Mouse (Mus musculus) cerebral cortex, adult 2 months (tissue): ENCODE results near the gene Lman1l.

Source experiments
- WGBS: fragments of 180-500 bp; shearing (Covaris S2); methylation state at CpG from one replicate; pipeline ENCODE4 v1.1.7; 2018; 5-methylcytosine and 5-hydroxymethylcytosine counted together

Gene Lman1l

DNA sequence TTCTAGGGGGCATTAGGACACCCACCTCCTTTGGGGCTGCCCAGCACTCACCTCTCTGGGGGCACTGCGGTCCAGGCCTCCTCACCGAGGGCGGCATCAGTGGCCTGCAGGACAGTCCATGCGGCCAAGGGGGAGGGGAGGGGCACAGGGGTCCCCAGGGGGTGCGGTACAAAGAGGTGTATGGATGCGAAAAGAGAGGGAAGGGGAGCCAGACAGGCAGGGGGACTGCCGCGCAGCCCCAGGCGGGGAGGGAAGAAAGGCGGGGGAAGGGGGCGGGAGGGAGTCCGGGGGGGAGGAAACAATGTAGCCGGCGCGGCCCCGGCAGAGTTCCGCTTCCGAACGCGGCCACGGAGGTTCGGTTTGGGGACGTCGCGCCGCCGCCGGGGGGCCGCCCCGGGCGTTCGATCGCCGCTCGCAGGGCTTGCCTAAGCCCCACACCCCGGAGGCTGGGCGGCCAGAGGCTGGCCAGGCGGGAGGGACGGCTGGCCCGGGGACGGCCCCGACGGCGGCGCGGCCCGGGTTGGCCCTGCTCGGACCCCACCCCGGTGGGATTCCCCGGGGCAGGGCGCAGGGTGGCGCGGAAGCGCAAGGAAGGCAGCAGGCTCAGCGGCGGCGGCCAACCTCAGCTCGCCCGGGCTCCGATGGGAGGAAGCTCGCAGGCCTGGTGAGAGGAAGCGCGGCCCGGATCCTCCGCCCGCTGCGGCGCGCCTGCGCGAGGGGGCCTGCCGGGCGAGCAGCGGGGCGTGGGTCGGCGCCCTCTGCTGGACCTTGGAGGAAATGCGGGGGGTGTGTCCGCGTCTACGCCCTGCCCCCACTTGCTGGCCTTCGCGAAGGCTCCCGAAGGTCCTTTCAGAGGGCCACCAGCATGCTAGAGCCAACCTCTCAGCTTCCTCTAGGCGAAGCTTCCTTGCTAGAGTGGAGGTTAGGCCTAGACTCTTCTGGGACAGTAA lies 24.6 kb upstream of the Lman1l start:
- WGBS, result 1% methylated on average over 80 of the region's 85 CpGs

DNA sequence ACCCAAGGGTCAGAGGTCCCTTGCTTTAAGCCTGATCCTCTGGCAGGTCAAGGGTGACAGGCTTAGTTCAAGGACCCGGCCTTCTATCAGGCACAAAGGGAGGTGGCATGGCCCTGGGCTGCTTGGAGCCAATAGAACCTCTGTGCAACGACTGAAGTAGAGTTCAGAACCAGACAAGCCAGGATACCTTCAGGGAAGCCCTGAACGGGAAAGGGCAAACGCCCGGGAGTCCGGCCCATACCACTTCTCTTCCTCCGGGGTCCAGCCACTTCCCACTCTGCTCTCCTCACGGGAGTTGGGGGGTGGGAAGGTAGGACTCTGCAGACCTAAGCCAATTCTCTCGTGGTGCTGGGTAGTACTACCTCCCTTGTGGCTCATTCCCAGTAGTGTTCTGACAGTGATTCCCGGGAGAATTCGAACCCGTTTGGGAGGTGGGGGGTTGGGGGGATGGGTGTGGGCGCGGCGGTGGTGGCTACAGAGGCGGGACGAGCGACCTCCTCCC lies 23.9 kb upstream of the Lman1l start:
- WGBS, result 2% methylated on average over 18 of the region's 18 CpGs

DNA sequence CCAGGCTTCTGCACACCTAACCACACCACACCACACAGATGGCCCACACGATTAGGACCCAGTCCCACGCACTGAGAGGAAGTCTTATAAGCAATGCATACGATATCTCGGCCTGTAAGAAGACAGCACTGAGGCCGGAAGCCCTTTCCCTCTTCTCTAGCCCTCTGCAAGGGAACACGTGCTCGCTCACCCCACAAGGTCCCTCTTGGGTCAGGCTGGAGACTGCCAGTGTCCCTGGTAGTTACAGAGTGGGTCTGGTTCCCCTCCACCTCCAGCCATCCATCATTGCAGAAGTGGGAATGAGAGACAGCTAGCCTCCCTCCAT lies 23.2 kb upstream of the Lman1l start:
- 49% methylated on average over 7 of the region's 7 CpGs for whole genome bisulfite sequencing

DNA sequence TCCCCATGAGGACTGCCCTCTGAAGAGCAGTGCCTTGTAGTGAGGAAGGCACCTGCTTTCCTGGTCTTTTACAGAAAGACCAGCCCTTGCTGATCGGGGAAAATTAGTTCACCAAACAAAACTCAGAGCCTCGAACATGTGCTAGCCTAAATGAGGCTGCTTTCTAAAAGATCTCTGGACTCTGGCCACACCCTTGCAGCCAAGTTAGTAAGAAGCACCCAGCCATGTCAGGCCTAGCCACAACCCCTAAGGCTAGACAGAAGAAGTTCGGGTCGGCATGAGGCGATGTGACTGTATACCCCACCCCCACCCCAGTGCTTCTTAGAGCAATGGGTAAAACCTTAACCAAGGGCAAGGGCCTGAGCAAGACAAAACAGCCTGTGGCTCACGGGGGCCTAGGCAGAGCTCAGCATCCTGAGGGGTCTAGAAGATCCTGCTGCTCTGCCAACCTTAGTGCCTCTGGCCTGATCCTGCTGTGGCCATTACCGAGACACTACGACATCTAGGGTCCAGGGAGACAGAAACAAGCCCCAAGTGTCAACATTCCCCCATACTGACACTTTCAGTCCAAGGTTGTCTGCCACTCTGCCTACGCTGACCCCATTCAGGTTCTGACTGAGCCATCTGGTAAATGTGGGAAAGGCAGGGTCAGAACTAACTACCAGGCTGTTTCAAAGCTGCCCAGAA lies 22.7 kb upstream of the Lman1l start:
- WGBS, result 52% methylated on average over 9 of the region's 9 CpGs

DNA sequence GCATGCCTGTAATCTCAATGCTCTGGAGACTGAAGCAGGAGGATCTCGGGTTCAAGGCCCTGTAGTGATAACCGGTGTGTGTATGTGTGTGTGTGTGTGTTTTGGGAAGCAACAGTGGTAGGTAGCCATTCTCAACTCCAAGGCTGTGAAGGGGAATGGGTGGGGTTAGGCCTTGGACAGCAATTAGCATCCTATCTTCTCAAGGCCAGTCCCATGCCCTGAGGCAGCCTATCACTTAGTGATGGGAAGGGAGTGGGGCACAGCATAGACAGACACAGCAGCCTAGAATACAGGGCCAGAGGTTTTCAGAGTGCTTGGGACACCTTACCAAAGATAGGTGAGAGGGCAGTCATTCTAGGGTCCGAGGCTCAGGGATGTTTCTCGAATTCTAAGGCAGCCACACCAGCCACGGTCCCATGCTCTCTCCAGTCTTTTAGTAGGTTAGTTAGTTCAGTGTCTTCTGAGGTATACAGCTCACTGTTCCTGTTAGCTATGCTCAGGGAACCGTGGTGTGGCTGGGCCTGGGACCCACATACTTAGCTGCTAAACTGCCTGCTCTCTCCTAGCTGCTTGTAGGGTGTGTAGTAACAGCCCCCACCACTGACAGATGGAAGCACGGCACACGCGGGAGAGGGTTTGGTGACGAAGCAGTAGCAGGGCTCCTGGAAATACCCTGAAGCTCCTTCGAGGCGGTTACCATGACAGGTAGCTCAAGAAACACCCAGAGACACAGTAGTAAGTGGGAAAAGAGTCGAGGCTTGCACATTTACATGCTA lies 21.4 kb upstream of the Lman1l start:
- 51% methylated on average over 13 of the region's 13 CpGs for WGBS

DNA sequence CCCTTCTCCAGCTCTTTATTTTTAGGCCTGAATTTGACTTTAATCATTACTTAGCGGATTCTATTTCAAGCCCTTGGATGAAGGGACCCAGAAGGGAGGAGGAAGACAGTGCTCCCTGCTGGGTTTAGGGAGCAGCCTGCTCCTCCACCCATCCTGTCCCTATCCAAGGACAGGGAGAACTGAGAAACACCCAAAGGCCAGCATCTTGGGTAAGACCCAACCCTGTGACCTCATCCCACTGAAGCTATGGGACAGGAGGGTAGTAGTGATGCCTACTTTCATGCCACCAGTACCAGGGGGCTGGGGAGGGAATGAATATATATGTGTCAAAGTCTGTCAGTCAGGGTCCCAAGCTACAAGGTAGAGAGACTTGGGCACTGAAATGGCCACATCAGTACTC lies 20.4 kb upstream of the Lman1l start:
- 46% methylated on average over 1 of the region's 1 CpGs for WGBS

DNA sequence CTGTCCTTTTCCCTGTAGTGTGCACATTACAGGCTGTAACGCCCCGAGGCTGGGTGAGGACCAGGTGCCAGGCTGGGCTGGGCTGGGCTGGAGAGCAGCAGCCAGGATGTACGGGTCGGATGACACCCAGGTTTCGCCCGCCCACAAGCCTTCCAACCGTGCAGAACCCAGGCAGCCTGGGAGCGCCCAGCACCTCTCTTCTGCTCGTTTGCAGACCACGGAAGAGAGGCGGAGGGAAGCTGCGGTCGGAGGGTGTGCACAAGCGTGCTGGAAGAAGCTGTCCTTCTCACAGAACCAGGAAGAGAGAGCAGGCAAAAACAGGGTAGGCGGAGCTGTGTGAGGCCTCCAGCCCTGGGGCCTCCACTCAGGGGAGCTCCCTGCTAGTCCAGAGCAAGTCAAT lies 19.8 kb upstream of the Lman1l start:
- 33% methylated on average over 15 of the region's 15 CpGs for WGBS

DNA sequence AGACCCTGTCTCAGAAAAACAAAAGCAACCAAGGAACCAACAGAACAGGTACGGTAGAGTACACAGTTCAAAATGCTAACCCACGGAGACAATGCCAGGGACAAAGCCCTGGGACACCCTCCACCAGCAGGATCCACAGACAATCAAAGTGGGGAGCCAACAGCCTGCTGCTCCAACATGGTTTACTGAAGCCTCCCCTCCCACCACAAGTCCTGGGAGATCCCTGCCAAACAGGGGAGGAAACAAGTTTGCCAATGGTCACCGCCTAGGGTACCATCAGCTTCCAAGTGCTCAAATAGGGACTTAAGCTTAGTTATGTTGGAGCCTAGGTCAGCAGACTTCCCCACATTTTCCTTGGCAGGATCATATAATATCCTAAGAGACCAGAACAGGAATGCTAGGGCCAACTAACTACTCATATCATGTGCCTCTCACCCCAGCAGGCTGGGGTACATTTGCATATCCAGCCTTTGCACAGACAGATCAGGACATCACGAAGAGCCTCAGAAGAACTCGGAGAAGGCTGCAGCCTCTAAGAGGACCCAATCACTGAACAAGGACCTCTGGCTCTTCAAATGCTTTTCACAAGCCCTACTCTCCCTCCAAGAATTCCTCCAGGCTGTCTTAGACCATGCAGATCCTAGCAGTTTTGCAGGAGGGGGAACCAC lies 19.2 kb upstream of the Lman1l start:
- WGBS, result 60% methylated on average over 5 of the region's 5 CpGs

DNA sequence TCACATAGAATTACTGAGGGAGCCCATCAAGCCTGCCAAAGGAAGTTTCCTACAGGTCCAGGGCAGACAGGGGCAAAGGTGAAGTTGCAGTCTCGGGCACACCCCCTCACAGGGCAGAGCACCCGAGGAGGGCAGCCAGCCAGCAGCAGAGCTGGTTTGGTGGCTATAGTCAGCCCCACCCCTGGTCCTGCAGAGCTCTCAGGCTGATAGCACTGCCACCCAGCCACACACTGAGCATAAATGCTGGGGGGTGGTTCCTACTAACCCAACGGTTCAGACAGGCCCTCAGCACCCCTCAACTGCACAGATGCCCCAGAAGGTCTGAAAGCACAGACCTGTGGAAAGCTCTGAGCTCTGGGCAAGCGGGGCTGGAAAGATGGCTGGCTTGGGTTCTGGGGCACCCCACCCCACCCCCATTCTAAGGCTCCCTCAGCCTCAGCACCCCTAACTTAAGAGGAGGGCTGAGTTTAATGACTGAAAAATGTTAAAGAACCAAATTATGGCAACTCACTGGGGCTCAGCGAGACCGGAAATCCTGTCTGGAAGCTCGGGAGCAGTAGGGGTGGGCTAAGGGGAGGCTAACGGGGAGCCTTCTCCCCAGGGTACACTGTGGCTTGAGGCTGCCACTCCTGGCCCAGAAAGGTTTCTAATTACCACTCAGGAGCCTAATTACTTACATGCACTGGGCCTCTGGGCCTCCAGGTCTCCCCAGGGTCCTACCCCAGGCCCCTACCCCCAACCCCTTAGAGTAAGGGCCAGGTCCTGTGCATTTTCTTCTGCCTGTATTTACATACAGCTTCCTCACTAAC lies 18.3 kb upstream of the Lman1l start:
- WGBS, result 49% methylated on average over 8 of the region's 8 CpGs

DNA sequence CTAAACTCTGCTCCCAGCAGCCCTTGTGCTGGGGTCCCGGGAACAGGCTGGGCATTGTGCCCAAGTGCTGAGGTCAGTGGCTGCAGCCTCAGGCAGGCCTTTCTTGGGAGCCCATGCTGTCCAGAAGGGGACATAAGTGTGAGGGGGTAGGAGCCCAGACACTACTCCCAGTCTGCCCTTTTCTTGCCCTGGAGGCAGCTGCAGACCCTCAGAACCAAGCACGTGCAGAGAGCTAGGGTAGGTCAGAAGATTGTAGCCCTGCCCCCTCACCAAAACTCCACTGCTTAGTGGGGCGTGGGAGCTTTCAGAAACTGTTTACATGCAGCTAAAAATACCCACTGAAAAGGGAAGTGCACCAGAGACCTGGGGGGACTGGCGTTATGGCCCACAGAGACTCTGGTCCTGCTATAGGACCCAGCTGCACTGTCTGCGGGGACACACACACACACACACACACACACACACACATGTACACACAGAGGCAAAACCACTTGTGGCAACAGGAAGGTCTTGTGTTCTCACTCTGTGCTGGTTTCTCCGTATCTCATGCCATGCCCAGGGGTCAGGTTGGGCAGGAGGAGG lies 17.3 kb upstream of the Lman1l start:
- 19% methylated on average over 6 of the region's 6 CpGs for WGBS

DNA sequence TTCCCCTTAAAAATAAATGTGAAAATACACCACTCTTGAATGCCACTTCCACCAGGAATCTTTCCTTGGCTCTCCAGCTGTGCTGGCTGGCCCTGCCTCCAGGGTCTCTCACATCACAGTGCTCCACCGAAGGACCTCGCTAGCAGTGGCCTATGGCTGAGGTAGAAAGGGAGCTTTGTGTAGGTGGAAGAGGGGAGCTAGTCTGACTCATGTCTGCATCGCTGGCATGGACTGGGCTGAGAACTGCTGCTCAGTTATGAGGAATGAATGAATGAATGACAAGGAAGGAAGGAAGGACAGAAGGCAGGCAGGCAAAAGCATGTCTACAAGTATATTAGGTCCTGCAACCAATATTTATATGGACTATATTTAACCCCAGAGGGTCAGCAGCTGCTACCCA lies 16.7 kb upstream of the Lman1l start:
- WGBS, result 8% methylated on average over 3 of the region's 3 CpGs

DNA sequence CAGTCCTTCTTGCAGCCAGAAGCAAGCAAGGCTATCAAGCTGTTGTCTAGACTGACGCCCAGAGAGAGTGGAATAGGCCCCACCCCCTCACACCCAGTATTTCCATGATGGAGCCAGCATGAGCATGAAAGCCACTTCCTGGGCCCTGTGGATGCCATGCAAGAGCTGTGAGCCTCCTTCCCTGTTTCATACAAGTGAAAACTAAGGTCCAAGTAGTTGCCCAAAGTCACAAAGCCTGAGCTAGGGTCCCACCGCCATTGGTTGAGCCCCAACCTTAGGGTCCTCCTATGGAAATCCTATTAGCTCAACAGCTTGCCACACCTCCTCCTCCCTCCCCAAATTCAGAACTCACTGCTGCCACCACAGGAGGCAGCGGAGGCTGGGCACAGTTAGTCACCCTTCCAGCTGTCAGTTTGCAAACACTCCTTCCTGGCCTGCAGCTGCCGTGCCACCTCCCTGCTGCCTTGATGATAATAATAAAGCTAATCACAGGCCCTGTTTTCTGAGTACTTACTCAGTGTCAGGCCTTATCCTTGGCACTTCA lies 13.0 kb upstream of the Lman1l start:
- WGBS, result 26% methylated on average over 4 of the region's 4 CpGs

DNA sequence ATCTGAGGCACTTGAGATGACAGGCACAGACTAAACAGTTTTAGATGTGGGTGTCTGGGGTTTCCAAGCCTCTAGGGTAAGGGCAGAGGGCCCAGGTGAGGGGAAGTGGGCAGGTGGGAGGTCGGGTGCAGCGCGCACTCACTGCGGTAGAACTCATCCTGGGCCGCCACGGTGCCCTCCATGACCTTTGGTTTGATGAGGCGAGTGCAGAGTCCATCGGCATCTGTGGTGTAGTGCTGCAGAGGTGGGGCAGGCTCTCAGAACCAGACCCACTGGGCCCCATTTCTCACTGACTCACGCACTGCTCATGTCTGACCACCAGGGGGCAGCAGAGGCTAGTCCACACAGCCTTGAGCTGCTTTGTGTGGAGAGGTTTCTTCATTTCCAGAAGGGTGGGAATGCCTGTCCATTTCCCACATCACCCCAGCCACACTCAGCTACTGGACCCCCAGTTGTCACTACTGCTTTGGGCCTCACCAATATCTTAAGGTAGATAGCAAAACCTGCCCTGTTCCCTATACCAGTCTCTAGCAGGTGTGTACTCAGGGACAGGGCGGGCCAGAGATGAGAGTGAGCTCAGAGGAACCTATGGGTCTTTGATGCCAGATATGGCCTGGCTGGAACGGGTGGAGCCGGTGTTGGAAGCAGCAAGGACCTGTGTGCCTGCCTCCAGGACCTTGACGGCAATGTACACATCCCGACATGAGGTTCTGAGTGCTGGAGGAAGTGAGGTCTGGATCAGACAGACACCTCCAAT lies 8.7 kb upstream of the Lman1l start:
- WGBS, result 67% methylated on average over 14 of the region's 14 CpGs

DNA sequence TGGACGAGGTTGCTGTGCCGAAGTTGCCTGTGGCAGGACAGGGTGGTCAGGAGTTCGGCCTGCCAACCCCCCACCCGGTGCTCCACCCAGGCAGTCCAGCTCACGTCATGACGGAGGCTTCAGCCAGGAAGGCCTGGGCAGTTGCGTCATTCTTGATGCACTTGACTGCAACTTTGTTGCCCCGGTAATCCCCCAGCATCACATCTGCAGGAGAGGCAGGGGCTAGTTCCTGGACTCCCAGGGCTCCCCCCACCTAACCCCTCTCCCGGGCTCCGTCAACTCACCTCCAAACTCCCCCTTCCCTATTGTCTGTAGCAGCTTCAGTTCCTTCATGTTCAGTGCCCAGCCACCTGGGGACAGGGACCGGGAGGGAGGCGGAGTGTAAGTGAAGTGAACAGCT lies 8.1 kb upstream of the Lman1l start:
- 89% methylated on average over 12 of the region's 12 CpGs for WGBS

DNA sequence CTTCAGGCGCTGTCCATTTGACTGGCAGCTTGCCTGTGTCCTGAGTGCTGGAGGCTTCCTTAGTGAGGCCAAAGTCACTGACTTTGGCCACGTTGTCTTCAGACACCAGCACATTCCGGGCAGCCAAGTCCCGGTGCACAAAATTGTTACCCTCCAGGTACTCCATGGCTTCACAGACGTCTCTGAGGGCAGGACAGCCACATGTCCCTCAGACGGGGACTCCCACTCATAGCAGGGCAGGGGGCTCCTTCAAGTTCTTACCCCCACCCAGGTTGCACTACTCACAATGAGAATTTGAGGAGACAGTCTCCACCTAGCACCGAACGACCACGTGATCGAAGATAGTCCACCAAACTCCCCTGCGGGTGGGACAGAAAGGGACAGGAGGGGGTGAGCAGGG lies 7.3 kb upstream of the Lman1l start:
- 94% methylated on average over 11 of the region's 11 CpGs for WGBS

DNA sequence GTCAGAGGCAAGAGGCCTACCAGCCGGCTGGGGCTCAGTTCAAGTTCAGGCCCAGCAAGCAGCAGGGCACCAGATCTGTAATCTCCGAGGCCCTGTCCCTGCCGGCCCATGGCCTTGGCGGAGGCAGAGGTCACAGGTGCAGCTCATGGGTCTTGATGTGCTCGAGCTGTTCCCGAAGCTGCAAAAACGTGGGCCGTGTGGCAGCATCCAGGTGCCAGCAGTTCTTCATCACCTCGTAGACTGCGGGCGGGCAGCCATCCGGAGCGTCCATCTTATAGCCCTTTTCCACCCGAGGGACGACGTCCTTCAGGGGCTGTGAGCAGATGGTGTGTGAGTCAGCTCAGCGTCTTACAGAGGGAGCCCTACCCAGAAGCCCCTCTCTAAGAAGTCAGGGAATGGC lies 6.6 kb upstream of the Lman1l start:
- WGBS, result 88% methylated on average over 17 of the region's 17 CpGs

DNA sequence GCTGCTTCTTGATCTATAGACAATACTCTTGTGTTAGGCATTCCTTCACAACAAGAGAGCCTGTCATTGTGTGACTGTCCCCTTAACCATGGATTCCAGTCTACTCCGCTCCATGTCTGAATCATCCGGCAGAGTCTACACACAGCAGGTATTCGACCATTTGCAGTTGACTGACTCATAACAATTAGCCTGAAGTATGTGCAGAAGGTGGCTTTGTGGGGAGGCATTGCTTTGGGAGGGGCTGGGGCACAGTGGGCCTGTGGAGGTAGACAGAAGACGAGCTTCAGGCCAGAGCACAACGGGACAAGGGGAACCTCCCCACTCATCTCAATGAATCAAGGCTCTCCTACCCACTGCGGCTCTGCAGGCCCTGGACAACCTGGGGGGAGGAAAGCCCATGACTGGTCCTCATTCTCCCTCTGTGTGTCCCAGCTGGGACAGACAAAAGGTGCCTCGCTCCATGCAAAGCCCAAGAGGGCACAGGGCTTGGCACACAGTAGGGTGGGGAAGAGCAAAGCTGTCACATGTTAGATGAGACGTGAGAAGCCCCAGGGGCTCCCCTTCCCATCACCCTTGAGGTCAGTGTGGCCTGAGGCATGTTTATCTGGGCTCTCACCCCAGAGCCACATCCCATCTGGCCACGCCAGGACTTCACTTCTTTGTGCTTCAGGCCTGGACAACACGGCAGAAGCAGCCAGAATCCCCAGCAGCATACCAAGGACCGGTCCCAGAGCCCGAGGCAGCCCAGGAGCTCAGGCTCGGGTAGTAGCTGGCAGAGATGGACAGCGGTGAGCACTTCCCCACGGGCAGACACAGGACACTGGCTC lies 5.3 kb upstream of the Lman1l start:
- 69% methylated on average over 15 of the region's 15 CpGs for WGBS

DNA sequence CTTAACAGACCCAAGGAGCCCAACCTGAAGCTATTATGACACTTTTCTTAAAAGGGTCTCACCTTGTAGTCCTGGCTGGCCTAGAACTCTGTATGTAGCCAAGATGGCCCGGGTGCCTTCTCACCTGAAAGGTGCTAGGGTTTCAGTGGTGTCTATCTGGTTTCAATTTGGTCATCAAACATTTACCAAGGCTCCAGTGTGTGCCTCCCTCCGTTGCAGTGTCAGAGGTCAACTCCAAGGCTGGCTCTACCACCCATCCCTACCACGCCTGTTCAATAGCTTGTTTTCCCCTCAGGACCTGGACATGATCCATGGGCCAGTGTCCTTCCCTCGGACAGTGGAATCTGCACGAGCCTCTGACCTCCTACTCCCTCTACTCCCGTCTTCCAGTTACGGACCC lies 3.7 kb upstream of the Lman1l start:
- WGBS, result 88% methylated on average over 7 of the region's 7 CpGs

DNA sequence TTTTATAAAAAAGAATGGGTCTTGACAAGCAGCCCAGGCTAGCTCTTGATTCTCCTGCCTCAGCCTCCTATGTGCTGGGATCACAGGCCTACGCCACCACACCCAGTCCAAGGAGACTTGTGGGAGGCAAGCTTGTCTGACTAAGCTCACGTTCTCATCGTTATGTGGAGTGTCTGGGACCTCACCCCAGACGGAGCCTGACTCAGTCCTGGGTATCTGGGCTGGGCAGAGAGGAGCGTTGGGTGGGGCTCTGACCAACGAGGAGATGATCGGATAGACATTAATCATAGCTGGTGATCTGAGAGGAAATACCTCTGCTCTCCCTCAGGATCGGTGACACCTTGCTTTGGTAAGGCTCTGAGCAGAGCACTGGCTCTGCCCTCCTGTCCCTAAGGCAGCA lies 1.7 kb downstream of the Lman1l start:
- WGBS, result 77% methylated on average over 8 of the region's 8 CpGs
